Comparison of ENCODE assay signal across 17 mouse cellular contexts in the genomic region with DNA sequence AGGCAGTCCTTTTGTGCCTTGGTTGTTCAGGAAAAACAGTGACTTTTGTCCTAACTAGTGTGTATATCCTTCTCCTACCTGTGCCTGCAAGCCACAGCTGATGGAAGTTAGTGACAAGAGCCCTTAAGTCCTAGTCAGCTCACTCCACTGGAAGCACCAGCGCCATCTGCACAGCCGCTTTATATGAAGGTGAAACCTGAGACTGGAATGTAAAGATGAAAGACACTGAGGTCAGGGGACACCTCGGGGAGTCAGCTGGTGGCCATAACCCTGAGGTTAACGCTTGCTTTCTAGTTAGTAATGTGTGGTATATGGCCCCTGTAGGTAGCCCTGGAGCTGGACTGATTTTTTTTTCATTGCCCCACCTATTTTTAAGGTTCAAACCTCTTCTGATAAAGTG. TPM values are rescaled to one million over a fixed set of nuclear protein-coding genes. Genes with fewer than 3 reads are reported as not detected.
DNase-seq lines count a peak whose midpoint lies in the region; ATAC-seq lines count a peak whose summit lies in the region.
"Had no signal": no experiment of that assay in that cellular context is flagged by ENCODE, and none has a peak within 500 bp of the region (broad histone marks: within the 10 kb centered on the region; RNA-seq: fewer than 3 reads in every experiment).

No protein-coding gene starts in this region.

- no peaks in the 10 kb centered on the region for H3K36me3 ChIP-seq in kidney, embryonic 15.5 days
- no peaks in the 10 kb centered on the region for H3K36me3 ChIP-seq in limb, embryonic 13.5 days
- H3K36me3 ChIP-seq: embryonic facial prominence, embryonic 13.5 days; hindbrain, embryonic 12.5 days; intestine, embryonic 15.5 days had no signal

- no peak for DNase-seq in kidney, postnatal 14 days
- peak; percentile 23 for DNase-seq in ZHBTc4 (ENCODE audit: low read depth, low spot score)
- DNase-seq in embryo, embryonic 9.5 days (ENCODE audit: extremely low spot score), result peak; percentile 29
- DNase-seq in retina, embryonic 14.5 days (ENCODE audit: low spot score), result no peak
- DNase-seq in urinary bladder, adult 18-20 months (ENCODE audit: low spot score in 2 of 2), result no peak
- DNase-seq: cerebellum, adult 9-11 months; heart, adult 18-20 months; liver; liver, postnatal 0 days; retina, postnatal 1 day; thymus, postnatal 4 days had no signal

- H3K27me3 ChIP-seq in kidney, embryonic 15.5 days, result no peaks in the 10 kb centered on the region
- H3K27me3 ChIP-seq in limb, embryonic 13.5 days, result no peaks in the 10 kb centered on the region
- H3K27me3 ChIP-seq: embryonic facial prominence, embryonic 13.5 days; hindbrain, embryonic 12.5 days; intestine, embryonic 15.5 days had no signal

- H3K4me3 ChIP-seq in kidney, embryonic 15.5 days (replicated peaks), result no peak overlapping the region
- H3K4me3 ChIP-seq in limb, embryonic 13.5 days, result no peak overlapping the region
- H3K4me3 ChIP-seq: embryonic facial prominence, embryonic 13.5 days; hindbrain, embryonic 12.5 days; intestine, embryonic 15.5 days had no signal

- no peak overlapping the region for H3K9ac ChIP-seq in kidney, embryonic 15.5 days
- H3K9ac ChIP-seq in limb, embryonic 13.5 days, result no peak overlapping the region
- H3K9ac ChIP-seq: embryonic facial prominence, embryonic 13.5 days; hindbrain, embryonic 12.5 days; intestine, embryonic 15.5 days; liver, postnatal 0 days had no signal

- H3K27ac ChIP-seq in kidney, embryonic 15.5 days, result peak overlapping the region; percentile 59
- no peak overlapping the region for H3K27ac ChIP-seq in limb, embryonic 13.5 days
- H3K27ac ChIP-seq: embryonic facial prominence, embryonic 13.5 days; hindbrain, embryonic 12.5 days; intestine, embryonic 15.5 days had no signal

- H3K4me2 ChIP-seq in kidney, embryonic 15.5 days, result no peak overlapping the region
- H3K4me2 ChIP-seq in limb, embryonic 13.5 days (replicated peaks), result no peak overlapping the region
- H3K4me2 ChIP-seq: embryonic facial prominence, embryonic 13.5 days; hindbrain, embryonic 12.5 days; intestine, embryonic 15.5 days; midbrain, embryonic 11.5 days had no signal

- H3K9me3 ChIP-seq in kidney, embryonic 15.5 days (replicated peaks), result no peaks in the 10 kb centered on the region
- H3K9me3 ChIP-seq in limb, embryonic 13.5 days, result no peaks in the 10 kb centered on the region
- H3K9me3 ChIP-seq: embryonic facial prominence, embryonic 13.5 days; hindbrain, embryonic 12.5 days; intestine, embryonic 15.5 days had no signal

- WGBS in kidney, embryonic 15.5 days, result 9% methylated on average over 4 of the region's 4 CpGs
- 6% methylated on average over 4 of the region's 4 CpGs for WGBS in limb, embryonic 13.5 days

- peaks cover 44% of the 10 kb centered on the region for H3K4me1 ChIP-seq in kidney, embryonic 15.5 days
- peaks cover 16% of the 10 kb centered on the region for H3K4me1 ChIP-seq in limb, embryonic 13.5 days
- H3K4me1 ChIP-seq: intestine, embryonic 15.5 days had no signal

- ATAC-seq in kidney, embryonic 15.5 days (replicated peaks; ENCODE audit: low FRiP score), result peak; percentile 56; the same call in 1 of the 2 replicates
- peak; percentile 64 for ATAC-seq in limb, embryonic 13.5 days (ENCODE audit: low FRiP score, low read depth)
- ATAC-seq: intestine, embryonic 15.5 days; liver, postnatal 0 days had no signal

RNA-seq across cellular contexts. Expression of a gene that starts 30.1 kb away (rescaled TPM):
- 95.7 and 105 TPM in 2 replicates for polyA plus RNA-seq in kidney, embryonic 15.5 days (2015; fragmentation: Nextera tagmentation; extraction: Ambion mirVana)
- 56.6 and 58.5 TPM in 2 replicates for polyA plus RNA-seq in limb, embryonic 13.5 days (2015; fragmentation: Nextera tagmentation; extraction: Ambion mirVana)

Comparison
In these comparisons a context has a peak if more than half of its experiments do, and no peak if none do; other contexts are left out.
1. DNase-seq: peak in ZHBTc4 (single experiment) and embryo, embryonic 9.5 days (single experiment); none in kidney, postnatal 14 days (single experiment), retina, embryonic 14.5 days (single experiment) and urinary bladder, adult 18-20 months (0 of 2).